ENCODE assay signal across 10 mouse cellular contexts in the genomic region with DNA sequence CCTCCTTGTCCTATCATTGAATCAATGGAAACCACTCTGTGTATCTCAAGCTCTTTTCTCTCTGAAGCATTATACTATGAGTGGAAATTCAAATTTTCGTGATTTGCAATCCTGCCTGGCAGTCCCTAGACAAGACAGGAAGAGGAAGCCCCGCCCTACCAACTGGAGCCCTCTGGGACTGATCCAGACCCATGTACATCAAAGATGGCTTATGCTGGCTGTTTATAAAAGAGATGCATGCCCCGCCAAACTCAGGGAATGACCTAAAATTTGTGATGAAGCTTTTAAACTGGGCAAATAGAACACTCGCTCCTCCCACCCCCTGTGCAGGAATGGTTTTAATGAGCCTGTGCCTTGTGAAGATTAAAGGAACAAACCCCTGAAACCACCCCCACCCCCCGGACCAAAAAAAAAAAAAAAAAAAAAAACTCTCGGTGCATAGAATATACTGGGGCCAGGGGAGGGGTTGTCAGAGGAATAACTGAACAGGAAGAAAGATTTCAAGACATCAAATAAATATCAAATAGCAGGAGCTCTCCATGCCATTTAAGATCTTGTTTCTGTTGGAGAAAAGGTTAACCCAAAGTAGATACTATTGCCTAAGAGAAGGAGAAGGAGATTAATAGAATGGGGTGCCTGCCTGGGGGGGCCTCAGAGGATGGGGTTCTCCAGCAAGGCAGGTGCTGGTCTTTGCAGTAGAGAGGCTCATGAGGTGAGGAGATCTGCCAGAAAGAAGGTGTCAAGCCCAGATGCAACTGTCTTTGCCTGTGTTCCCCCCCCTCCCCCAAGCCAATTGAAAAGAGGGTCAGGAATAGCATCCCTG.
DNase-seq lines count a peak whose midpoint lies in the region; ATAC-seq lines count a peak whose summit lies in the region.
"Had no signal": no experiment of that assay in that cellular context is flagged by ENCODE, and none has a peak within 500 bp of the region (broad histone marks: within the 10 kb centered on the region; RNA-seq: fewer than 3 reads in every experiment).

No protein-coding gene starts in this region.

- no peaks in the 10 kb centered on the region for H3K36me3 ChIP-seq in forebrain, embryonic 11.5 days (ENCODE audit: control insufficient read depth, insufficient read depth, low read length)
- H3K36me3 ChIP-seq: liver, embryonic 13.5 days; neural tube, embryonic 13.5 days had no signal

- no peak overlapping the region for H3K4me3 ChIP-seq in forebrain, embryonic 11.5 days (ENCODE audit: low read depth, low read length)
- H3K4me3 ChIP-seq: liver, embryonic 13.5 days; neural tube, embryonic 13.5 days had no signal

- WGBS in forebrain, embryonic 11.5 days = 46% methylated on average over 6 of the region's 6 CpGs

- peak; percentile 64 for ATAC-seq in forebrain, embryonic 11.5 days (replicated peaks; ENCODE audit: low FRiP score)
- no peak for ATAC-seq in CD4-positive, CD25-positive, alpha-beta regulatory T cell, adult 4 months

- H3K9me3 ChIP-seq in forebrain, embryonic 11.5 days (ENCODE audit: control insufficient read depth, low read length) = no peaks in the 10 kb centered on the region
- H3K9me3 ChIP-seq: liver, embryonic 13.5 days; neural tube, embryonic 13.5 days had no signal

- H3K27me3 ChIP-seq in forebrain, embryonic 11.5 days (ENCODE audit: control insufficient read depth, insufficient read depth, low read length) = no peaks in the 10 kb centered on the region
- H3K27me3 ChIP-seq: liver, embryonic 13.5 days; neural tube, embryonic 13.5 days had no signal

- no peak overlapping the region for H3K4me2 ChIP-seq in forebrain, embryonic 11.5 days (ENCODE audit: low read depth, low read length, severe bottlenecking)
- H3K4me2 ChIP-seq: liver, embryonic 13.5 days; neural tube, embryonic 13.5 days had no signal

- no peak overlapping the region for H3K9ac ChIP-seq in forebrain, embryonic 11.5 days (ENCODE audit: low read length)
- H3K9ac ChIP-seq: liver, embryonic 13.5 days; neural tube, embryonic 13.5 days had no signal

- DNase-seq in left cerebral cortex, adult 18-20 months (ENCODE audit: low spot score in 2 of 2) = peak; percentile 59 to 63
- no peak for DNase-seq in left cerebral cortex, adult 11 months (ENCODE audit: low spot score)
- peak; percentile 58 for DNase-seq in forebrain, embryonic 11.5 days (ENCODE audit: low spot score)
- DNase-seq in layer of hippocampus, postnatal 36 days = peak; percentile 66 to 75
- DNase-seq in right cerebral cortex, postnatal 14 days = peak; percentile 43
- no peak for DNase-seq in adrenal gland, adult 8-10 months
- no peak for DNase-seq in urinary bladder, postnatal 25 days (ENCODE audit: low spot score)
- DNase-seq: liver, embryonic 13.5 days had no signal

- no peaks in the 10 kb centered on the region; the same call in 1 of the 2 replicates for H3K4me1 ChIP-seq in forebrain, embryonic 11.5 days (replicated peaks; ENCODE audit: control insufficient read depth, insufficient read depth, low read length)
- H3K4me1 ChIP-seq: liver, embryonic 13.5 days had no signal

- no peak overlapping the region for H3K27ac ChIP-seq in forebrain, embryonic 11.5 days (ENCODE audit: low read depth, low read length)
- H3K27ac ChIP-seq: liver, embryonic 13.5 days; neural tube, embryonic 13.5 days had no signal

Comparison
In these comparisons a context has a peak if more than half of its experiments do, and no peak if none do; other contexts are left out.
1. DNase-seq: peak in left cerebral cortex, adult 18-20 months (2 of 2), forebrain, embryonic 11.5 days (single experiment), layer of hippocampus, postnatal 36 days (2 of 2) and right cerebral cortex, postnatal 14 days (single experiment); none in left cerebral cortex, adult 11 months (single experiment), adrenal gland, adult 8-10 months (single experiment) and urinary bladder, postnatal 25 days (single experiment).